ENCODE assay signal across 28 mouse cellular contexts in the genomic region with DNA sequence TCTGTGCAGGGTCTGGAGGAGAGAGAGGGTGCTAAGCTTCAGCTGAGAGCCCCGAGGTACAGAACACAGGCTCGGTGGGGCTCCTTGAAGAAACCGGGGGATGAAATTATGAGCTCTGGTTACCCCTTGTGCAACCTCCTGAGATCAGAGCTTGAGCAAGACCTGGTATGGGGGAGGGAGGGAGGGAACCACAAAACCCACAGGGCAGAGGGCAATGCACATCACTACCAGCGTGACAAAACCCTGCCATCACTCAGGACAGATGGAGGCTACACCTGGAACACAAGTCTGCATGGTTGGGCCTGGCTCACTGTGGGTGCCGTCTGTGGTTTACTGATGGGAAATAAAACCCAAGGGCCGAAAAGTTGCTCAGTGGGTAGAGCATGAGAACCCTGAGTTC. TPM values are rescaled to one million over a fixed set of nuclear protein-coding genes. Genes with fewer than 3 reads are reported as not detected.
DNase-seq lines count a peak whose midpoint lies in the region; ATAC-seq and TF ChIP-seq lines count a peak whose summit lies in the region.
"Had no signal": no experiment of that assay in that cellular context is flagged by ENCODE, and none has a peak within 500 bp of the region (broad histone marks: within the 10 kb centered on the region; RNA-seq: fewer than 3 reads in every experiment).

No protein-coding gene starts in this region.

- peak overlapping the region; percentile 10; the same call in 1 of the 2 replicates for H3K4me2 ChIP-seq in liver, embryonic 15.5 days
- no peak overlapping the region for H3K4me2 ChIP-seq in midbrain, postnatal 0 days (ENCODE audit: low read depth, low read length, poor library complexity, severe bottlenecking)
- no peak overlapping the region for H3K4me2 ChIP-seq in midbrain, embryonic 13.5 days (replicated peaks)
- H3K4me2 ChIP-seq: forebrain, embryonic 13.5 days; heart, embryonic 12.5 days; heart, embryonic 15.5 days; hindbrain, embryonic 13.5 days had no signal

- TF ChIP-seq CTCF in midbrain, postnatal 0 days (IDR thresholded peaks at IDR 0.05), result no peak

- 0 out of 2 replicates have a peak, but pooled peaks have one; percentile 18 for ATAC-seq in liver, embryonic 15.5 days (ENCODE audit: insufficient read depth)
- 0 out of 2 replicates have a peak, but pooled peaks have one; percentile 16 for ATAC-seq in midbrain, postnatal 0 days (ENCODE audit: low FRiP score)
- ATAC-seq in midbrain, embryonic 13.5 days, result no peak
- peak; percentile 91 for ATAC-seq in granulocyte monocyte progenitor cell, adult 5-6 weeks (replicated peaks; ENCODE audit: poor library complexity, severe bottlenecking)
- ATAC-seq: activated CD4-positive, CD25-positive, alpha-beta regulatory T cell, adult 4 months; forebrain, embryonic 13.5 days; forebrain, embryonic 16.5 days; hindbrain, embryonic 16.5 days had no signal

- 42% methylated on average over 6 of the region's 6 CpGs for WGBS in liver, embryonic 15.5 days (ENCODE audit: insufficient replicate concordance)
- WGBS in midbrain, postnatal 0 days, result 85% methylated on average over 6 of the region's 6 CpGs
- WGBS in midbrain, embryonic 13.5 days, result 85% methylated on average over 6 of the region's 6 CpGs

- no peaks in the 10 kb centered on the region for H3K9me3 ChIP-seq in liver, embryonic 15.5 days (replicated peaks)
- H3K9me3 ChIP-seq in midbrain, postnatal 0 days (ENCODE audit: low read length), result no peaks in the 10 kb centered on the region
- H3K9me3 ChIP-seq in midbrain, embryonic 13.5 days, result no peaks in the 10 kb centered on the region
- H3K9me3 ChIP-seq: forebrain, embryonic 10.5 days; forebrain, embryonic 13.5 days; heart, embryonic 12.5 days; heart, embryonic 15.5 days; hindbrain, embryonic 10.5 days; hindbrain, embryonic 13.5 days had no signal

- no peaks in the 10 kb centered on the region for H3K36me3 ChIP-seq in liver, embryonic 15.5 days (replicated peaks)
- peaks cover 25% of the 10 kb centered on the region for H3K36me3 ChIP-seq in midbrain, postnatal 0 days (ENCODE audit: insufficient read depth, low read length)
- peaks cover 49% of the 10 kb centered on the region for H3K36me3 ChIP-seq in midbrain, embryonic 13.5 days
- H3K36me3 ChIP-seq: G1E; heart, embryonic 12.5 days; heart, embryonic 15.5 days had no signal

- H3K4me1 ChIP-seq in liver, embryonic 15.5 days (replicated peaks), result no peaks in the 10 kb centered on the region
- no peaks in the 10 kb centered on the region for H3K4me1 ChIP-seq in midbrain, postnatal 0 days (ENCODE audit: insufficient read depth, low read length)
- no peaks in the 10 kb centered on the region for H3K4me1 ChIP-seq in midbrain, embryonic 13.5 days (replicated peaks)
- H3K4me1 ChIP-seq: forebrain, embryonic 10.5 days; forebrain, embryonic 13.5 days; hindbrain, embryonic 10.5 days; hindbrain, embryonic 13.5 days had no signal

- H3K4me3 ChIP-seq in liver, embryonic 15.5 days (replicated peaks), result no peak overlapping the region
- no peak overlapping the region for H3K4me3 ChIP-seq in midbrain, postnatal 0 days (ENCODE audit: low read depth, low read length)
- no peak overlapping the region for H3K4me3 ChIP-seq in midbrain, embryonic 13.5 days (replicated peaks)
- H3K4me3 ChIP-seq: forebrain, embryonic 10.5 days; forebrain, embryonic 13.5 days; heart, embryonic 12.5 days; heart, embryonic 15.5 days; hindbrain, embryonic 10.5 days; hindbrain, embryonic 13.5 days had no signal

- 0 out of 2 replicates have a peak, but pooled peaks cover 8% of the 10 kb centered on the region for H3K27me3 ChIP-seq in liver, embryonic 15.5 days
- no peaks in the 10 kb centered on the region for H3K27me3 ChIP-seq in midbrain, postnatal 0 days (ENCODE audit: insufficient read depth, low read length)
- H3K27me3 ChIP-seq in midbrain, embryonic 13.5 days, result no peaks in the 10 kb centered on the region
- H3K27me3 ChIP-seq: forebrain, embryonic 13.5 days; hindbrain, embryonic 13.5 days had no signal

- H3K27ac ChIP-seq in liver, embryonic 15.5 days (replicated peaks), result 0 out of 2 replicates have a peak overlapping the region, but pooled peaks have one; percentile 19
- no peak overlapping the region for H3K27ac ChIP-seq in midbrain, postnatal 0 days (ENCODE audit: low read depth, low read length)
- no peak overlapping the region for H3K27ac ChIP-seq in midbrain, embryonic 13.5 days
- H3K27ac ChIP-seq: forebrain, embryonic 10.5 days; forebrain, embryonic 13.5 days; heart, embryonic 15.5 days; hindbrain, embryonic 10.5 days; hindbrain, embryonic 13.5 days had no signal

- H3K9ac ChIP-seq in liver, embryonic 15.5 days, result no peak overlapping the region
- no peak overlapping the region for H3K9ac ChIP-seq in midbrain, postnatal 0 days (replicated peaks; ENCODE audit: low read length, poor library complexity, severe bottlenecking)
- no peak overlapping the region for H3K9ac ChIP-seq in midbrain, embryonic 13.5 days (replicated peaks)
- H3K9ac ChIP-seq: forebrain, embryonic 13.5 days; heart, embryonic 12.5 days; heart, embryonic 15.5 days; hindbrain, embryonic 13.5 days had no signal

- DNase-seq in liver (no peak), MN1 (ENCODE audit: low spot score) (no peak)
- no peak for DNase-seq in midbrain, postnatal 0 days (ENCODE audit: low spot score)
- DNase-seq in spleen, postnatal 36 days (ENCODE audit: low spot score in 2 of 2), result no peak
- no peak for DNase-seq in adrenal gland, postnatal 25 days
- DNase-seq: adrenal gland, adult 8-10 months; adrenal gland, postnatal 36 days; B cell, adult 2 months; cerebellum, adult 11-12 months; cerebellum, adult 8-10 months; gastrocnemius, postnatal 10 days; gastrocnemius, postnatal 36 days; heart, adult 11 months; heart, postnatal 10 days; heart, postnatal 36 days had no signal

RNA-seq across cellular contexts. Expression of a gene that starts 37.1 kb away (rescaled TPM):
- polyA plus RNA-seq in liver, embryonic 15.5 days (2015; fragmentation: Nextera tagmentation; extraction: Ambion mirVana), result 0.03 and 0.05 TPM in 2 replicates
- total RNA-seq in midbrain, postnatal 0 days (2014; rRNA removed), result 176 and 186 TPM in 2 replicates
- polyA plus RNA-seq in midbrain, postnatal 0 days (2015; fragmentation: Nextera tagmentation; extraction: Ambion mirVana), result 10.9 and 13.1 TPM in 2 replicates
- polyA plus RNA-seq in midbrain, embryonic 13.5 days (2015; fragmentation: Nextera tagmentation; extraction: Ambion mirVana), result 12.6 and 13.2 TPM in 2 replicates
- total RNA-seq in granulocyte monocyte progenitor cell, adult 5-6 weeks (2014; fragmentation: Nextera tagmentation), result not detected in 2 replicates
- total RNA-seq in granulocyte monocyte progenitor cell, adult 5-6 weeks (2017), result not detected in 2 replicates
- total RNA-seq in adrenal gland, postnatal 25 days (2021), result 3.4 and 5.3 TPM in 2 replicates
- polyA plus RNA-seq: G1E had no signal

Comparison
In these comparisons a context has a peak if more than half of its experiments do, and no peak if none do; other contexts are left out.
1. RNA of a gene that starts 37.1 kb away (total RNA-seq): 176 to 186 TPM in midbrain, postnatal 0 days; 3.4 to 5.3 TPM in adrenal gland, postnatal 25 days and not detected in granulocyte monocyte progenitor cell, adult 5-6 weeks; every median in the first group is over 10 times any median in the second.